Mouse (Mus musculus) cerebellum, adult 18-20 months (tissue): ENCODE measurements around the gene Osbpl7.

Experiments
- DNase-seq, 2 experiments: peaks; one replicate each; pipeline ENCODE4 v3.0.0; 2021

The Osbpl7 gene

GRCm38 (mm10) chr11:97083401-97084140 is 33.1 kb downstream of the Osbpl7 start:
- DNase-seq: no peak

GRCm38 (mm10) chr11:97084821-97085505 is 34.5 kb downstream of the Osbpl7 start:
- no peak for DNase-seq

GRCm38 (mm10) chr11:97086365-97086764 is 35.9 kb downstream of the Osbpl7 start:
- no peak for DNase-seq

- no peak for DNase-seq
Measured at GRCm38 (mm10) chr11:97094600-97094999, 44.2 kb downstream of the Osbpl7 start.

- DNase-seq: no peak
Measured at GRCm38 (mm10) chr11:97098791-97099190, 48.4 kb downstream of the Osbpl7 start.

- peak; percentile 70 to 76 for DNase-seq
Measured at GRCm38 (mm10) chr11:97101722-97102121, 51.3 kb downstream of the Osbpl7 start.

DNA sequence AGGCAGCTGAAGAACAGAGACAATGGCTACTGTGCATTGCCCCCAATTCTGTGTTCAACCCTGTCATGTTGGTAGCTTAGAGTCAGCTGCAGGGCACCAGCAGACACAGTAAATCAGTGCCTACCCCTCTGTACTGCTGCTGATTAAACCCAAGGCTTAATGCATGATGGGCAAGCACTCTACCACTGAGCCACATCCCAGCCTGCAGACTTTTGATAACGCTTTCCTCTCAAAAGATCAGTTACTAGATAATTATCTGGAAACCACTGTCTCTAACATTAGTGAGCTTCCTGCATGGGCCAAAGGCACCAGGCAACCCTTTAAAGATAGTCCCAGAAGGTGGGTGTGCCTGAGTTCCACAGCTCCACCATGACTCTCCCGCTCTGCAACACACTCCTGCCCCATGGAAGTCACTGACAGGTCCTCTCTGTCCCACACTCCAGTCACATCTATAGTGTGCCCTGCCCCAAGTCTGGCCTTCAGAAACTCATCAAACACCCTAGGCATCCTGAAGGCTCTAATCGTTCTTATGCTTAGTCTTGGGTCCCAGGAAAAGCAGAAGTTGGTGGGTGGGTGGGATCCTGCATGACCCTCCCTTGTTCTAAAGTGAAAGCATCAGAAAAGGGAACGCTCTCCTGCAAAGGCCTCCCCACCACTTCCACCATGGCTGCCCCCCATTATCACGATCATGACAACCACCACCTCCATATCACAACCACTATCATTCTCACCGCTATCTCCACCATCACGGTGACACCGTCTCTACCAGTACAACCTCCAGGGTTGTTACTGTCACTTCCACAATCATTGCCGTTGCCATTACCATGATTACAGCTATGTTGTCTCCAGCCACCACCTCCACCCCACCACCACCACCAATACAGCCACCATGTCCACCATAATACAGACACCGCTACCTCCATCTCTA is 53.0 kb downstream of the Osbpl7 start:
- DNase-seq: no peak

GRCm38 (mm10) chr11:97104091-97104483 is 53.7 kb downstream of the Osbpl7 start:
- no peak for DNase-seq

DNA sequence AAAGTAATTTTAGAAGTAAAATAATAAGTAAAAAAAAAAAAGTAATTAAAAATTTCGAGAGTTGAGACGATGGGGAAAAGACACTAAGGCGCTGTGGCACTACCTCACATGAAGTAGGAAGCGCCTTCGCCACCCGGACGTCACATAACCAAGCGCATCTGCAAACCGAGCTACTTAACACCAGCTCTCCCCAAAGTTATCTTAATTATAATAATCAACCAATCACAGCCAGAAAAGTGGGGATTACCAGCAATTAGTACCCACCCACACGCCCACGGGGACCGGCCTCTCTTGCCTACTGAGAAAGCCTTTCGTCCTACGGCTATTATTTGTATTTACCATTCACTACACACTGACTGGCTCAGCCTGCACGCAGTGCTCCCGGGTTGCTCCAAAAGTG is 58.5 kb downstream of the Osbpl7 start:
- no peak for DNase-seq

DNA sequence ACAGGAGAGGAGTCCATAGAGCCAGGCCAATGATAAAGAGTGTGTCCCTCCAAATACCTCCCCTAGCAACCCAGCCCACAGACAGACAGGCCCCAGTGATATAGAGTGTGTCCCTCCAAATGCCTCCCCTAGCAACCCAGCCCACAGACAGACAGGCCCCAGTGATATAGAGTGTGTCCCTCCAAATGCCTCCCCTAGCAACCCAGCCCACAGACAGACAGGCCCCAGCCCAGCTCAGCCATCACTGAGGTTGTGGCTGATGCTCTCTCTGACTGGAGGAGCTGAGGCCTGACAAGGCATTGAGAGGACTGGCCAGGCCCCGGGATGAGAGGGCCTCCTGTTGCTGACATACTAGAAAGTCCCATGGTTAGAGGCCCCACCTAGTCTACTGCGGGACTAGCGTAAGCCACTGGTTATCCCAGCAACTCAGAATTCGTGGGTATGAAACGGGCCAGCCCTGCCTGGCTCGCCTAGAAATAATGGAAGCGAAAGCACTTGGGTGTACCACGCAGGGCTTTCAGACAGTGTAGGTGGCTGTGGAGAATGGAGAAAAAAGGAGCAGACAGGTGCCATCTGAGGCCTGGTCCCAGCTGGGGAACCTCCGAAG is 62.2 kb downstream of the Osbpl7 start:
- no peak for DNase-seq

DNA sequence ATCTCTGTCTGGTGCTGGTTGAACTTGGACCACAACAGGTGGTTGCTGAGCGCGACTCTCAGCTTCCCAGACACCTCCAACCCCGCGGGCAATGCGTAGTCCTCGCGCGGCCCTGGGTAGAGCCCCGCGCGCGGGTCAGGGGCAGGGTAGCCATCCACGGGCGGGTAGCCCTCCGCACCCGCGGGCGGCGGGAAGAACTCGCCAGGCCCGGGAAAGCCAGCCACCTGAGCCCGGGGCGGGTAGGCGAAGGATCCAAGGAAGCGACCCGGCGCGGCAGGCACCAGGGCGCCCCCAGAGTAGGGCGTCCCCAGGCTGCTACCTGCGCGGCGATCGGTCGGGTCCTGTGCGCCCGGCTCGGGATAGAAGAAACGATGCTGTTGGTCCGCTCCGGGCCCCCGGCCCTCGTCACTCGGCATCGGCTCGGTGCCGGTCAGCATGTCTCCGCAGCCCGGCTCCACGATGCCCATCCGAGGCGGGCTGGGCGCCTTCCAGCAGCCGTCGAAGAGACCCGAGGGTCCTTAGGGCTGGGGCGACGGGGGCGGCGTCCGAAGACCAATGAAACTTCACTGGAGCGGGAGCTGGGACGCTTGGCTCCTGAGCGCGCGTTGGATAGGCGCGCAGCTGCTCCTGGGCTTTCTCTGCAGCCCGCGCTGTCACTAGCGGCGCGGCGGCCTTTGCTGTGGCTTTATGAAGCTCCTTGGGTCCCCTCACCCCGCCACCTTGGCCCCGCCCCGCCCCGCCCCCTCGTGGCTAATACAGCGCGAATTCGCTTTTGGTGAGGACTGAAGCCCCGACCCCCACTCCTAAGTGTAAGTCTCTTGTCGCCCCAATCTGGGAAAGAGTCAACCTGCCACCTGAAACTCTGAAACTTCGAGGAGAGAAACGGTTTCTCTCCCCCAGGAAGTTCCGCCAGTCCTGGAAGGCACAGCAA is 64.5 kb downstream of the Osbpl7 start, which contains the start of gene Tbx21:
Tbx21 (minus strand) TSS at position 661 of the 931 bp plus-strand sequence.
- no peak for DNase-seq

GRCm38 (mm10) chr11:97115797-97116196 is 65.4 kb downstream of the Osbpl7 start:
- DNase-seq: no peak
